Mouse (Mus musculus) monocyte, adult 2 months (primary cell): ENCODE measurements around the gene Ccr6.
"Not testable (repeated sequence)": the region's sequence is repeated elsewhere in the genome, so short reads cannot be mapped to it uniquely, and the experiment has no call there.

ENCODE experiments used
- DNase-seq, 2 experiments: peaks; one replicate each; pipeline ENCODE4 v3.0.0; 2022; ENCODE audit warnings: low spot score in 2 of 2, low read depth in 1 of 2

The Ccr6 gene

GRCm38 (mm10) chr17:8235743-8236142 is at the start of gene Ccr6:
Gene Ccr6 (plus strand): TSS chr17:8236043.
- DNase-seq, result no peak

- no peak for DNase-seq
Observed at GRCm38 (mm10) chr17:8193678-8194077, 42.2 kb upstream of the Ccr6 start.

DNA sequence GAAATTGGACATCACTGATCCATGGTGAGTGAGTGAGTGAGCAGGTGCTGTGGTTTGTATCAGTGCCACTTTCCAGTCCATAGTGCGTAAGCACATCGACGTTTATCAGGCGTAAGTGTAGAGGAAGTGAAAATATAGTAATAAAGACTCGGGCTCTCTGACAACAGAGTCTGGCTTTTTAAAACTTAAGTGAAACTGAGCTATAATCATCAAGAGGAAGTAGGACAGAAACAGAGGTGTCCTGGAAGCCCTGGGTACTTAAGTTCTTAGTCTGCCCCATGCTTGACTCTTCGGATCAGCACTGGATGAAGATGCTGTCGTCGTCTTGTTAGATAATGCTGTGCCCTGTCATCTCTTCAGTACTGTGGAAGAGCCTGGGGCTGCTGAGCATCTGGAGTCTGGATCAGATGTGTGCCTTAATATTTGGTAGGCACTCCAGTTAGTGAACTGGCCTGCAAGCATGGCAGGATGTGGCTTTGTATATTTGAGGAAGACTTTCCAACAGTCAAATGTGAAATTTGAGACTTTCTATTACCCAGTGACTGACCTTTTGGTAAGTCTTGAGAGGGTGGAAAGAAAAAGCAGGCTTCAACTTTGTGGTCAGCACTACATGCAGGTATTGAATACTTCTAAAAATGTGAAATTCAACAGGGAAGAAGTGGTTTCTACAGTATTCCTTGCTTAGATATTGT is 40.0 kb upstream of the Ccr6 start:
- peak; percentile 13 to 32 for DNase-seq

GRCm38 (mm10) chr17:8197652-8198051 is 38.2 kb upstream of the Ccr6 start:
- no peak for DNase-seq

DNA sequence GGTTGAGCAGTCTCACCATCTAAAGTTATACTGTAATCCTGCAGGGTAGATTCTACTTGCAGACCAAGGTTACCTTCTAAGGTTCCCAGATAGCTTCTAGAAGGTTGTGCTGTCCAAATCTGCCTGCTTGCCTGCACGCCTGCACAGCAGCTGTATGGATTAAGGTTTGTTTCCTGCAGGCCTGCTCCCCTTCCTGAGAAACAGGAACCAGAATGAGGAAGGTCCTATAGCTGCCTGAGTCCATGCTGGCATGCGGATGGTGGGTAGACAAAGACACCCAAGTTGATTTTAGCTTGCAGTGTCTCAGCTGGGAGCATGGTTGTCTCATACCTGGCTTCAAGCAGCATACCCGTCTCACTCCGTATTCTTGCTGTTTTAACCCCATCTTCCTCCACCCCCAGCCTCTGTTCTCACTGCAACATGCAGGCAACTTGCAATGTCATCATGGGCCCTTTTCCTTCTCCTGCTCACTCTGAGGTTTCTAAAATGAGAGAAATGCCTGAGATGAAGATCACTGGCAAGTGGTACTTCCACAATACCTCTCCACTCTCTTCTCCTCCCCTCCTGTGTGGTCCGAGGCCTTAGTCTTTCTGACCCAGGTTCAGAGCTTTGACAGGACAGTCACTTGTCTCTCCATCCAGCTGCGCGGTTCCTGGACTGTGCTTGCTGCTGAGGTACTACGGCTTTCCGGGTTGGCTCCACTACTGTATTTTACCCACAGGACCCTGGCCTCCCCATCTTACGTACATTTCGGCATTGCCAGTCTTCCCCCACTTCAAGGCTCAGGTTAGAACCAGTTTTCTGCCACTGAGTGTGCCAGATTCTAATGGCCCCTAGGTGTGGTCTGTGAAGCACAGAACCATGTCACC is 36.5 kb upstream of the Ccr6 start:
- DNase-seq, result peak; percentile 11 to 37

- DNase-seq, result no peak
Observed at GRCm38 (mm10) chr17:8199936-8200330, 35.9 kb upstream of the Ccr6 start.

DNA sequence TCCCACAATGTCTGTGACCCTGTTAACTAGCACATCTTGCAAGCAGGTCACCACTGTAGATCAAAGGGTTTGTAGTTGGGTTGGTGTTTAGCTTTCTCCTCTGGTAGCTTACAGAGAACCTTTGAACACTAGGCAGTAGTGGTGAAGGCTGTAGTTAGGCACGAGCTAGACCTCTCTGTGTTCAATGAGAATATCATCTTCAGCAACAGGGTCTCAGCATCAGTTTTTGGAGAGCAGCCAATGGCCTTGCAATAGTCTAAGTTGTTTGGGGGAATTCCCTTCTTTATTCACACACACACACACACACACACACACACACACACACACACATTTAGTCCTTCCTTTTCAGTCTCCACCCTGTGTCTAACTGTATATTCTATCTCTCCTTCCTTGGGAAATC is 32.4 kb upstream of the Ccr6 start:
- DNase-seq, result no peak

DNA sequence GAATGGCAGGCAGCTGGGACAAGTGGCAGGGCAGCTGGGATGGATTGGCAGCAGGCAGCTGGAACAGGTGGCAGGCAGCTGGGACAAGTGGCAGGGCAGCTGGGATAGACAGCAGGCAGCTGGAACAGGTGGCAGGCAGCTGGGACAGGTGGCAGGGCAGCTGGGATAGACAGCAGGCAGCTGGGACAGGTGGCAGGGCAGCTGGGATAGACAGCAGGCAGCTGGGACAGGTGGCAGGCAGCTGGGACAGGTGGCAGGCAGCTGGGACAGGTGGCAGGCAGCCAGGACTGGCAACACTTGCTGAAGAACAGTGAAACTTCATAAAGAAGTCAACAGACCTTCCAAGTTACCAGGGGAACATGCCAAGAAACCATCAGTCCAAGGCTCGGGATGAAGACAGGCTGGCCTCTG is 30.6 kb upstream of the Ccr6 start:
- DNase-seq, result not testable (repeated sequence)

GRCm38 (mm10) chr17:8206691-8207090 is 29.2 kb upstream of the Ccr6 start:
- DNase-seq, result no peak

GRCm38 (mm10) chr17:8209696-8210095 is 26.1 kb upstream of the Ccr6 start:
- no peak for DNase-seq

GRCm38 (mm10) chr17:8210170-8210569 is 25.7 kb upstream of the Ccr6 start:
- no peak for DNase-seq

DNA sequence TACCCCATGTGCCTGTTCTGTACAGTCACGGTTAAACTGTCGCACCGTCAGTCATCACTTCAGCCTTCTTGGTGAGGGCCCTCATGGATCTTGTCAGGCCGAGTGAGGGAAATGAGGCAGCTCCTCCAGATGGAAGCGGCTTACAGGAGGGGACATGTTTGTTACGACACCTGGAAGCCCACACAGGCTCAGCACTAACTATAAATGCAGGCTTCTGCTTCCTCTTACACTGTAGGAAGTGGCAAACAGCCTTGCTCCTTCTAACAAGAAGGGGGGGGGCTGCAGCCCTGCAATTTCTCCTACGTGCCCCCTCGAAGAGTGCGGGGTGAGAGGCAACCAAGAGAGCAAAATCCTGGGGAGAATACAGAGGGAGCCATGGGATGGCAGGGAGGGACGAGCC is 25.2 kb upstream of the Ccr6 start:
- no peak for DNase-seq

DNA sequence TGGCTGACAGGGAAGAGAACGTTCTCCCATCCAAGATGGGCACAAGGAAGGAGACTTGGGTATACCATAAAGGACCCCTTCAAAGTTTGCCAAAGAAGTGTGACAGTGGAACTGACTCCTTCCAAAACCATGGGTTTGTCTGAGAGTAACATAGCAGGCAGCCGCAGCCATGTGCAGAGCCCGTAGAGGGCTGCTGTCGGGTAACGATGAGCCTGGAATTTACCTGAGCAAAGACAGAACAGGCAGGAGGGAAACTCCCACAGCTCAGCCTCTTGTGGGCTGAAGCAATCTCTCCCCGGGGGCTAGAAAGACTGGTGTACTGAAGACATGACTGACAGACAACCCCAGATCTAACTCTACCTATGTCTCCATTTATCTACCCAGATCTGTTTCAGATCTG is 24.4 kb upstream of the Ccr6 start:
- no peak for DNase-seq

DNA sequence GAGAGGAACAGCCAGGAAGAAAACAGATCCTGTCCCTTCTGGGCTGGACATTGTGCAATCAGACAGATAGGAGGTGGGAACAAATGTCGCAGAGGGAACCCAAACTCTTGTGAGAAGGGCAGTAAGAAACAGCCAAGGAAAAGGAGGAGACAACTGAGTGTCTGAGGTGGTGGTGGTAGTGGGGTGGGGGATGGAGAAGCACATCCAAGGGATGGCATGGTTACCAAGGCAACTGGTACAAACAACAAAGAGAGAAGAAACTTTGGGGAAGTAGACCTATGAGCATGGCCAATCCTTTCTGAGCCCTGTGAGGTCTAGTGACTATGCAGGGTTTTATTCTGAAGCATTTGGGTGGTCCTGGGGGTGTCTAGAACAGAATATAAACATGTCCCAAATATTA is 21.5 kb upstream of the Ccr6 start:
- DNase-seq, result peak; percentile 42 to 70

GRCm38 (mm10) chr17:8215016-8215745 is 20.7 kb upstream of the Ccr6 start:
- no peak for DNase-seq

DNA sequence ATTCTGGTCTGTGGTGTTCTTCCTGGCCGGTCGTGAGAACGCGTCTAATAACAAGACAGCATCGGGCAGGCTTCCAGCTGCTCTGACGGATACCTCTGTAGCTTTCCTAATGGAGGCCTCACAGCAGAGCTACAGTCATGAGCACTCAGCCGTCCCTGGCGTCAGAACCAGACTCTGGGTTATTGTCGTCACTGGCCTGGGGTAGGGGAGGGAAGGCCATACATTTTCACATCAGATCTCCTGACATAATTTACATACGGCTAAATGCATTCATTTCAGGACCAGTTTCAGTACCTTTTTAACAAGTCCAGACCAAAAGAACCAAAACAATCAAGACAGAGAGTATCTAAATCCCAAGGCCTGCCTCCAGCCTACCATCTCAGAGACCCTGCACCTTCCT is 12.6 kb upstream of the Ccr6 start:
- DNase-seq, result no peak

- no peak for DNase-seq
Observed at GRCm38 (mm10) chr17:8224072-8224471, 11.8 kb upstream of the Ccr6 start.

DNA sequence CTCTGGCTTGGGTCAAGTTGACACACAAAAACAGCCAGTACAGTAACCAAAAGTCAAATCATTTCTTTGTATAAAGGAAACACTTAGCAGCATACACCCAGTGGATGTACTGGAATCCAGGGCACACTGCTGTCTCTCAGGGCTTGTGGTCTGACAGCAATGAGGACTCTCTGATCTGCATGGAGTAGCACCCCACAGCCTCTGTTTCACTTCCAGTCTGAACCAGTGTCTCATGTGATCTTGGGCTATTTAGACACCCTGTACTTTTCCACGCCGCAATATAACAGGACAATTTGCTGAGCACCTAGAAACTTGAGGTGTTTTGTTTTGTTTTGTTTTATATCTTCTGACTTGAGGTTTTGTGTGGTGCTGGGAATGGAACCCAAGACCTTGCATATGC is 10.7 kb upstream of the Ccr6 start:
- DNase-seq, result peak; percentile 39 to 60

GRCm38 (mm10) chr17:8225746-8226145 is 10.1 kb upstream of the Ccr6 start:
- peak in 1 of 2 experiments; percentile 36 for DNase-seq

- DNase-seq, result no peak
Observed at GRCm38 (mm10) chr17:8228622-8229021, 7.2 kb upstream of the Ccr6 start.

- no peak for DNase-seq
Observed at GRCm38 (mm10) chr17:8229607-8230006, 6.2 kb upstream of the Ccr6 start.

- peak; percentile 28 to 59 for DNase-seq
Observed at GRCm38 (mm10) chr17:8232089-8232488, 3.8 kb upstream of the Ccr6 start.
